Mouse (Mus musculus) hindbrain, embryonic 12.5 days (tissue): ENCODE results near the gene Gm20721. TPM values are rescaled to one million over a fixed set of nuclear protein-coding genes. Genes with fewer than 3 reads are reported as not detected.

Experiments
- polyA plus RNA-seq: library from polyadenylated mRNA; unstranded; fragments of >200 nt; fragmentation: Nextera tagmentation; extraction: Ambion mirVana; gene quantifications from 2 replicates; pipeline ENCODE4 v1.2.1, GENCODE M21; 2016

Gm20721 gene
- polyA plus RNA-seq, 1 experiment from 2014 or later = 14.5 TPM

Other genes starting within 250 kb of the Gm20721 start
- gene Npepl1, start 236.4 kb downstream of the Gm20721 start, polyA plus RNA-seq = 27.0 and 29.0 TPM in 2 replicates
- 1,701 and 1,752 TPM in 2 replicates for gene Gnas, start 62.4 kb downstream of the Gm20721 start, polyA plus RNA-seq
- 144 and 154 TPM in 2 replicates for gene Nelfcd, start 69.1 kb upstream of the Gm20721 start, polyA plus RNA-seq
- 88.4 and 88.8 TPM in 2 replicates for gene Ctsz, start 92.3 kb upstream of the Gm20721 start, polyA plus RNA-seq
- gene Tubb1, start 104.0 kb upstream of the Gm20721 start, polyA plus RNA-seq = 3.3 and 3.4 TPM in 2 replicates
- gene Atp5e, start 117.4 kb upstream of the Gm20721 start, polyA plus RNA-seq = 709 and 802 TPM in 2 replicates
- gene Prelid3b, start 126.4 kb upstream of the Gm20721 start, polyA plus RNA-seq = 95.5 and 102 TPM in 2 replicates